Mouse (Mus musculus) monocyte, adult 2 months (primary cell): Measurements from ENCODE around the gene Aqp3.
A peak's percentile ranks its signal among the peaks of the same experiment; 100 is the strongest.
"Not testable (repeated sequence)": the region's sequence is repeated elsewhere in the genome, so short reads cannot be mapped to it uniquely, and the experiment has no call there.

Source experiments
- DNase-seq, 2 experiments: peaks; one replicate each; pipeline ENCODE4 v3.0.0; 2022; ENCODE audit warnings: low spot score in 2 of 2, low read depth in 1 of 2

The Aqp3 gene

DNA sequence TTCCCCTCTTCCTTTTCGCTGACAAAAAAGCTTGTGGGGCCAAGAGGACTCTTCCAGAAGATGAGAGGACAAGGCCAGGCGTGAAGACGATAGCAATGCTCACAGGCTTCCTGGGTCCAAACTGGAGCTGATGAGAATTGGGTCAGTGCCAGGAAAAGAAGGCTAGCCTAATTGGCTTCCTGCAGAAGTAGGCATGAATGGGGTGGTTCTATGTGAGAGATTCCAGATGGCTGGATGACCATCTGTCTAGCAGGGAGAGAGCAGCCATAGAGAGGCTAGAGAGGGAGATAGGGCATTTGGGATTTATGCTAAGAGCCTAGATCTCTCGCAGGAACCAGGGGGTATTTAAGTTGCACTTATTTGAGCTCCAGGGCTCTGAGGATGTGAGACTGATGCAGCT, 9.5 kb upstream of the Aqp3 start:
- no peak for DNase-seq

DNA sequence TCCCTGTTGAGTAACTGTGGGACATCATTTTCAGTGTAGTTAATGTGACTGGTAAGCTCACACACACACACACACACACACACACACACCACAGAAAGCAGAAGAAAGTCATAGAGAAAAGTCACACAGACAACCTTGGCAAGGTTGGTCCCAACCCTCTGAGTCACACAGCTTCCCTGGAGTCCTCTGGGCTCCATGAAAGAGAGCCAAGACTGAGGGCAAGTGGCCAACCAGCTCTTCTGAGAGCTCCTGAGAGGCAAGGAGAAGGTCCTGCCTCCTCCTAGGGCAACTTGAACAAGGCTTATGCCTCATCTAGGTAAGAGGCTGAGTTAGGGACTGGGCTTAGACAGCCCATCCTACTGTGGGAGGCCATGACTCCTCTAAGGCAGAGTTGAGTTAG, 4.9 kb upstream of the Aqp3 start:
- no peak for DNase-seq

DNA sequence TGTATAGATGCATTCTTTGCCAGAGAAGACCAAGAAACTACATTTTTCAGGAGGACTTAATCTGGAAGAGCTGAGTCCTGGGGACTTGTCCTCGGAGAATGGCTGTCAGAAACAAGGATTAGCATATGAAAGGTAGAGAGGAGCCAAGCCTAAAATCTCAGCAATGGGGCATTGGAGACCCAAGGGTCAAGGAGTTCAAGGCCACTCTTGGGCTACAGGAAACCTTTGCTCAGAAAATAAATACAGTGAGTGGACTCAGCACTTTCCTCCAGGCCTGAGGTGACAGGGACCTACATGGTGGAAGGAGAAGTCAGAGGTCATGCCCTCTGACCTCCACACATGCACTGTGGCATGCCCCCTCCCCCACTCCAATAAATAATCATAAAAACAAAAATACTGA, 3.0 kb upstream of the Aqp3 start:
- DNase-seq, result no peak

DNA sequence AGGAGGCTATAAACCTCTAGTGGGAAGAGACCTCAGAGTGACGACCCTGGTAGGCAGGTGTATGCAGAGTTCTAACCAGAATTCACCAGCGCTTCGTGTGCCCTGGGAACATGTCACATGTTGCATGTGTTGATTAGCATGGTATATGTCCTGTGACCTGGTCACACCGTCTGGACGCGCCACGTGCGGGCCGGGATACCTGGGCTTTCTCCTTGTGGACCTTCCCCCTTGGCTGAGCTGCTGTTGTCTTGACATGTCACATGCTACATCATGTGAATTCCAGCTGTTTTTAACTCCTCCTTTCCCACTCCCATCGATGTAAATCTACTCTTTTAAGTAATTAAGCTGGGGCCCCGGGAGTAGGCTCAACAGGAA, 581 bp upstream of the Aqp3 start:
- DNase-seq, result no peak

DNA sequence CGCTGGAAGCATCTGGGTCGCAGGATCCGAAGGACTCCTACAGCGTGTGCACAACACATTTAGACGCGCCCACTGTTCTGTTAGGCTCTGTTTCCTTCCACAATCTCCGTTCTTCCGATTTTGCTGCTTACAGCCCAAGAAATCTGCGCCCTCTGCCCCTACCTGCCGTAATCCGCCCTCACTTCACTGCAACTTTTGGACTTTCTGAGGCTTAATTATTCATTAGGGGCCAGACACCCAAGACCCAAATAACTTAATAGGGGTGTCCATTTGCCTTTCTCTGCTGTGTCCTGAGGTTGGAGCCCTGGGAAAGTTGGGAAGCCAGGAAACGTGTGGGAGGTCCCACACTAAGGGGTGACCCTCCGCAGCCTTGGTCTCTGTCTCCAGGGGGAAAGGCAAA, 602 bp downstream of the Aqp3 start:
- no peak for DNase-seq

DNA sequence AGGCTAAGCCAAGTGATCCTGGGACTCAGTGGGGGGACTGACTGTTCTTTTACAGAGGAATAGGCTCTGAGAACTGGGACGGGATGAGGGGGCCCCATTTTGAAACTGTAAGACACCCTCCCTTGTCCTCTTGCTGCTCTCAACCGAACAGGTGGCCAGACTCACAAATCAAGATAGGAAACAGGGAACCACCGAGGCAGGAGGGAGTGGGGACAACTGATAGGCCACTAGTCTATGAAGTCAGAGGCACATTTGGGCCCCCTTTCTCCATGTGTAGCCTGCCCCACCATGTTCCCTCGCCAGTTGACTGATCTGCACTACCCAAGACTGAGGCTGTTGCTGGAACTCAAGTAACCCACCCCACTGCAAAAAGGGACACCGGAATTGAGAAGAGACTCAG, 1.2 kb downstream of the Aqp3 start:
- no peak for DNase-seq

DNA sequence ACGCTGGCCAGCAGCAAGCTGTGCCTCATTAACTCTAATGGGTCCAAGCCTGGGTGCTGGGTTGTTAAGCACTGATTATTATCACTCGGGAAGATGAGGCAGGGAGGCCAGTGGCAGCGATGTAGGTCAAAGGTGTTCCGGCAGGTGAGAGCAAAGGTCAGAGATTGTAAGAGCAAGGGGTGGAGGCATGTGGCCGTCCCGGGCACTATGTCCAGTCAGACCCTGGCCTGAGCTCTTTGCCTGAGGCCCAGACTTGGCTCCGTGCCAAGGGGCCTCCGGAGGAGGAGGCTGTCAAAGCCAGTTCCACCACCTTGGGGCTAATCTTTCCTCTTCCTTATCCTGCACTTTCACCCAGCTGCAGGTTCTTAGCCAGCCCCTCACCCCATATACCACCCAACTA, 1.8 kb downstream of the Aqp3 start:
- DNase-seq, result no peak

DNA sequence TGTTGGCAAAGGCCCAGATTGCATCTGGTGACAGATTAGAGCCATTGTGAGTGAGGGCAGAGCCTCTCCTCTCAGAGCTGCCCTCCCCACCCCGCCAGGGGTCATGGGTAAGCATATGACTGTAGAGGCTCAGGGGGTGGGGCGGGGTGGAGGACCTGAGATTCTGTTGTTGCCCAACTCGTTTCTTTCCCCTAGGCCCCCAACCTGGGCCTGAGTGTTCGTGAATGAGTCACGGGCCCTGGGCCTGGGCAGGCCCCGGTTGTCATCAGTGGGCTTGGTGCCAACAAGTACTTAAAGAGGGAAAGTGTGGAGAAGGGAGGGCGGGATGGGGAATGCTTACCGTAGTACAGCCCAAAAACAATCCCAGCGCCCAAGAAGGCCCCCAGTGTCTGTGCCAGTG, 3.6 kb downstream of the Aqp3 start:
- DNase-seq, result no peak

GRCm38 (mm10) chr4:41092958-41093357, 5.0 kb downstream of the Aqp3 start:
- DNase-seq, result no peak

DNA sequence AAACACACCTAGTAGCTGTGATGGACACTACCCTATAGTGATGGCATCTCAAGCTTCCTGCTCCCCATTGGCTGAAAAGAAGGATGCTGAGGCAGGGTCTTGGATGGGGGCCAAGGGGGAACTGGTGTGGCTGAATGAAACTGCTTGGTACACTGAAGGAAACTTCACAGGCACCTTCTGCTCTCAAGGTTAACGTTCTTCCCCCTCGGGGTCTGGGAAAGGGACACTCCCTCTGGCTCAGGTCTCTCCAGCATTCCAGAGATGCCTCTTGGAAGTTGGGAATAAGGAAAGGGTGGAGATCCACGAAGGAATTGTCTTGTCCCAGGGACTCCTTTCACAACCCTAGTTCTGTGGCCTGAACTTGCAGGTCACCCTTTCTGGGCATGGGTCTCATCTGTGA, 6.6 kb downstream of the Aqp3 start:
- DNase-seq, result no peak

DNA sequence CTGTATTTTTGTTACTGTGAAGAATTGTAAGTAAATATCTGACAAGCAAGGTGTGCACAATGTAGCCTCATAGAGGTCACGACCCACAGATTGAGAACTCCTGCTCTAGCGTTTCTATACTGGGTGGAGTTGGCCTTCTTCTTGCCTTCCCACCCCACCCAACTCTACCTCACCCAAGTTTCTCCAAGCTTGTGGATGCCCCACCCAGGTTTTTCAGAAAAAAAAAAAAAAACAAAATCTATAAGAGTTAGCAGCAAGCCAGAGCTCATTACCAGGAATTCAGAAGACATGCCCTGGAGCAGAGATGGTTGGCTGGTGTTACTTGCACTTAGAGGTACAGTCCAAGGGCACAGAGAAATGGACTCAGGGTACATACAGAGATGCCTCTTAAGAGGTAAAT, 8.3 kb downstream of the Aqp3 start:
- DNase-seq, result no peak

GRCm38 (mm10) chr4:41089189-41089588, 8.8 kb downstream of the Aqp3 start:
- DNase-seq, result no peak

- DNase-seq, result no peak
Measured at GRCm38 (mm10) chr4:41087459-41088298, 10.3 kb downstream of the Aqp3 start.

- DNase-seq, result no peak
Measured at GRCm38 (mm10) chr4:41086947-41087346, 11.0 kb downstream of the Aqp3 start.

DNA sequence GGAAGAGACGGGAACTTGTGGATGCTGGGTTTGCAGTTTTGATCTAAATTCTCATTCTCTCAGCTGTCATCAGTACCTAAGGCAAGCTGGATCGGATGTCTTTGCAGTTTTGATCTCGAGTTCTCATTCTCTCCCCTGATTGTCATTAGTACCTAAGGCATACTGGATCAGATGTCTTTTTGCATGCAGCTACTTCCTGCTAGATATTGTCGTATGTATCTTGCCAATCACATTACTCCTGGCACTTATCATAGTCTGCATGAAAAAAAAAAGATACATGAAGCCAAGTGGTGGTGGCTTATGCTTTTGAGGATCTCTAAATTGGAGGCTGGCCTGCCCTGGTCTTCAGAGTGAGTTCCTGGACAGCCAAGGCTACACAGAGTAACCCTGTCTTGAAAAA, 13.2 kb downstream of the Aqp3 start:
- DNase-seq, result no peak

DNA sequence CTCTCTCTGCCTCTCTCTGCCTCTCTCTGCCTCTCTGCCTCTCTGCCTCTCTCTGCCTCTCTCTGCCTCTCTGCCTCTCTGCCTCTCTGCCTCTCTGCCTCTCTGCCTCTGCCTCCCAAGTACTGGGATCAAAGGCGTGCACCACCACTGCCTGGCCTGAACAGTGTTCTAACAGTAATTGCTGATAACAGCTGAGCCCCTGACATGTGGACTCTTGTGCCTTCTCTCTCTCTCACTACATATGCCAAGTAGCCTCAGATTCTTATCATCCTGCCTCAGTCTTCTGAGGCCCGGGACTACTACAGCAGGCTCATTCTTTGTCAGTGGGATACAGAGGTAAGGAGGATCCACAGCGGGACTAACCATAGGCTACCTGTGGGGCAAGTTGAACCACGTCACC, 15.2 kb downstream of the Aqp3 start:
- not testable (repeated sequence) for DNase-seq

- DNase-seq, result no peak
Measured at GRCm38 (mm10) chr4:41081733-41082132, 16.2 kb downstream of the Aqp3 start.

- DNase-seq, result no peak
Measured at GRCm38 (mm10) chr4:41078726-41079125, 19.3 kb downstream of the Aqp3 start.

- DNase-seq, result no peak
Measured at GRCm38 (mm10) chr4:41074461-41074860, 23.5 kb downstream of the Aqp3 start.

GRCm38 (mm10) chr4:41073008-41073817, 24.8 kb downstream of the Aqp3 start:
- peak; percentile 16 to 20 for DNase-seq

DNA sequence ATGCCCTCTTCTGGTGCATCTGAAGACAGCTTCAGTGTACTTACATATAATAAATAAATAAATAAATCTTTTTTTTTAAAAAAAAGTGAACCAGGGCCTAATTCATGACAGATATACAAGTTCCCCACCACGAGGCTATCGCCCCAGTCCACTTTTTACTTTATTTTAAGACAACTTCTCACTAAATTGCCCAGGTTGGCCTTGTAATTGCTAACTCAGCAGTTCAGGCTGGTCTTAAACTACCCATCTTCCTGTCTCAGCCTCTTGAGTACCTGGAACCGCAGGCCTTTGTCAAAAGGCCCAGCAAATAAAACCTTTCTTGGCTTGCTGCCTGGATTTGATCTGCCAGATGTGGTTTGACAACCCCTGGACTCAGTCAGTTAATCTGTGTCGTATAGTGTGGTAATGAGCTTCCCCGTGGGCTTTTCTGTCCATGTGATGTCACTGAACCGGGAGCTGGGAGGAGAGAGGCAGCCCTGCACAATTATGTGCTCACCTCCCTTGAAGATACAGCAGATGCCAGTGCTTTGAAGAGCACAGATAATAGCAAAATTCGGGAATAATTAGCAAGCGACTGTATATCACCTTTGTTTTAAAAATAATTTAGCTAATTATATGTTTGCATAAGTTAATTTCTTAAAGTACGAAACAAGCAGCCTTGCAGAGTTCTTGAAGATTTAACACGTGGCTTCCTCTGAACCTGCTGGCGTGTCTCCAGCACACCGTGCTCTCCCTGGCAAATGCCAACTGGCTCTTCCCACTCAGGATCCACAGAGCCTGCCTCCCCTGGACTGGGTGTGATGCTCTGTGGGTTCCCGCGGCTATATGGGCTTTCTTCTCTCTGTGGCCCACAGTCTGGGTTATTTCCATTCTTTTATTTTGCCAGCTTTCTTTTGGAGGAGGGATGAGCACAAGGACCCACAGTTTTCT, 26.2 kb downstream of the Aqp3 start:
- no peak for DNase-seq
